Mouse (Mus musculus) intestine, embryonic 15.5 days (tissue): ENCODE measurements around the gene Zfp644. TPM values are rescaled to one million over a fixed set of nuclear protein-coding genes. Genes with fewer than 3 reads are reported as not detected.

Experiments
- ATAC-seq: fragments of 200-750 bp; cut with Nextera tagmentation; 2 replicates; pipeline ENCODE4 v1.8.0; 2017; ENCODE audit warnings: moderate TSS enrichment, moderate library complexity
- H3K27ac ChIP-seq: fragments of 300-500 bp; sonication (generic); 2 replicates; pipeline ENCODE4 v1.5.1; 2015; ENCODE audit warnings: mild to moderate bottlenecking, inconsistent platforms
- H3K27me3 ChIP-seq: fragments of 300-500 bp; sonication (generic); replicated peaks from 2 replicates; pipeline ENCODE4 v1.6.1; 2015; ENCODE audit warnings: inconsistent platforms
- H3K36me3 ChIP-seq: fragments of 300-500 bp; sonication (generic); 2 replicates; pipeline ENCODE4 v1.6.1; 2015; ENCODE audit warnings: inconsistent platforms
- H3K4me1 ChIP-seq: fragments of 300-500 bp; sonication (generic); replicated peaks from 2 replicates; pipeline ENCODE4 v1.6.1; 2015; ENCODE audit warnings: inconsistent platforms
- H3K4me2 ChIP-seq: fragments of 300-500 bp; sonication (generic); replicated peaks from 2 replicates; pipeline ENCODE4 v1.6.1; 2015; ENCODE audit warnings: mild to moderate bottlenecking, inconsistent platforms
- H3K4me3 ChIP-seq: fragments of 300-500 bp; sonication (generic); replicated peaks from 2 replicates; pipeline ENCODE4 v1.5.1; 2015; ENCODE audit warnings: inconsistent platforms
- H3K9ac ChIP-seq: fragments of 300-500 bp; sonication (generic); 2 replicates; pipeline ENCODE4 v1.6.1; 2015; ENCODE audit warnings: inconsistent platforms
- H3K9me3 ChIP-seq: fragments of 300-500 bp; sonication (generic); 2 replicates; pipeline ENCODE4 v1.6.1; 2016; ENCODE audit warnings: inconsistent platforms
- WGBS: fragments of 180-500 bp; shearing (Covaris S2); methylation state at CpG from one replicate; pipeline ENCODE4 v1.1.7; 2015; 5-methylcytosine and 5-hydroxymethylcytosine counted together
- polyA plus RNA-seq: library from polyadenylated mRNA; unstranded; fragments of >200 nt; fragmentation: Nextera tagmentation; extraction: Ambion mirVana; gene quantifications from 2 replicates; pipeline ENCODE4 v1.2.1, GENCODE M21; 2015

Gene Zfp644
- polyA plus RNA-seq, 1 experiment from 2014 or later = 55.7 TPM

DNA sequence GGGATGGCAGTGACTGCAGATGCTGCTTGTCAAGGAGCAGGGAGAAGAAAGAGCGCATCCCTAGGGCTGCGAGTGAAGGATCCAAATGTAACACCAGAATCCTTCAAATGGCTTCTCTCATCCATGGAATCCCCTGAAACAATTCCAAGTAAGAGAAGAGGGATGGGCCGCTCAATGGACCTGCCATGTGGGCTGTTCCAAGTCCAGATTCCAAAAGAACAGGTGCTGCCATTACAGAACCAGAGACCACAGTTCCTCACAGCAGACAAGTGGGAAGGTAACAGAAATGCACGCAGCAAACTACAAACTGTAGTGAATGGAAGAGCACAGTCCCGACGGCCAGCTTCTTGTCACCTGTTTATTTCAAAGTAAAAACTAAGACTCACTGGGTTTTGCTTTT lies 76.6 kb downstream of the Zfp644 start:
- Histone ChIP-seq H3K4me3 (no peak overlapping the region), H3K36me3 (peaks cover 6% of the 10 kb centered on the region; the same call in 1 of the 2 replicates), H3K27ac (no peak overlapping the region), H3K9ac (no peak overlapping the region), H3K4me2 (no peak overlapping the region), H3K4me1 (no peaks in the 10 kb centered on the region), H3K9me3 (no peaks in the 10 kb centered on the region), H3K27me3 (no peaks in the 10 kb centered on the region)
- WGBS = 90% methylated on average over 6 of the region's 6 CpGs
- ATAC-seq = no peak

DNA sequence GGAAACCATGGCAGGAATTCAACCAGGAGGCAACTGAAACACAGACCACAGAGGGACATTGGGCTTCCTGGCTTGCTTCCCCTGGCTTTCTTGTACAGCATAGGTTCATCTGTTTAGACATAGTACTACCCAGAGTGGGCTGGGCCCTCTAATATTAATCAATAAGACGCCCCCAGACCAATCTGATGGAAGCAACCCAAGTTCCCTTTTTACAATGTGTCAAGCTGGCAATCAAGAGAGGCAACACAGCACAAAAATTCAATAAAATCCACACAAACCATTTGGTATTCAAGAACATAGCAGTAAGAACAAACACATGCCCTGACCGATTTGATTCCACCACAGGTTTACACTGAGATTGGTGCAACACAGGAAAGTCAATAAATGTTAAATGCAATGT lies 82.1 kb downstream of the Zfp644 start:
- 89% methylated on average over 2 of the region's 2 CpGs for WGBS
- H3K4me2 ChIP-seq = no peak overlapping the region
- ATAC-seq = no peak

DNA sequence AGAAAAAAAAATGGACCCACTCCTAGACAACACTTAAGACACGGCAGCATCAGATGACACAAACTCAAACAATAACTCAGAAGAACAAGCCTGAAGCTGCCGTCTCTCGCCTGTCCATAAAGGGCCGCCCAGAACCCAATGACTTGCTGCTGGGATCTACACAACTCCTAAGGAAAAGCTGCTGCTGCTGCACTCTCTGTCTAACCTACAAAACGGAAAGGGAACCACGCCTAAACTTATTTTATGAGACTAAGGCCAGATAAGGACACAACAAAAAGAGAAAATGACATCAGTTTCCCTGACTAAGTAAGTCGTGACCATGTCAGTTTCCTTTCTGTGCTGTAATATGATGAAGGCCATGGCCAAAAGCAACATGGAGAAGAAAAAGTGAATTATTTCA lies 82.5 kb downstream of the Zfp644 start:
- Histone ChIP-seq H3K27ac (no peak overlapping the region), H3K4me3 (no peak overlapping the region), H3K4me2 (no peak overlapping the region), H3K4me1 (no peaks in the 10 kb centered on the region), H3K36me3 (no peaks in the 10 kb centered on the region), H3K9me3 (no peaks in the 10 kb centered on the region), H3K27me3 (no peaks in the 10 kb centered on the region), H3K9ac (no peak overlapping the region)
- WGBS = 75% methylated on average over 7 of the region's 7 CpGs
- no peak for ATAC-seq

More for the DNA sequence above, 82.1 kb downstream of the Zfp644 start:
- Histone ChIP-seq H3K27ac (no peak overlapping the region), H3K9ac (no peak overlapping the region), H3K27me3 (no peaks in the 10 kb centered on the region), H3K36me3 (no peaks in the 10 kb centered on the region), H3K4me1 (no peaks in the 10 kb centered on the region), H3K4me3 (no peak overlapping the region), H3K9me3 (no peaks in the 10 kb centered on the region)

DNA sequence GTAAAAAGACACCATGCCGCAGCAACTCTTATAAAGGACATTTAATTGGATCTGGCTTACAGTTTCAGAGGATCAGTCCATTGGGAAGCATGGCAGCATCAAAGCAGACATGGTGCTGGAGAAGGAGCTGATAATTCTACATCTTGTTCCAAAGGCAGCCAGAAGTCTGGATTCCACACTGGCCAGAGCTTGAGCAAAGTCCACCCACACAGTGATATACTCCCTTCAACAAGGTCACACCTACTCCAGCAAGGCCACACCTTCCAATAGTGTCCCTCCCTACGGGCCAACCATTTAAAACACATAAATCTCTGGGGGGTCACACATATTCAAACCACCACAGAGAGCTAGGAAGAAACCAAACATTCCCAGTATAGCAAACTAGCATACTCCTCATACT lies 84.9 kb downstream of the Zfp644 start:
- Histone ChIP-seq H3K4me3 (no peak overlapping the region), H3K4me1 (no peaks in the 10 kb centered on the region), H3K27ac (no peak overlapping the region), H3K4me2 (no peak overlapping the region), H3K9ac (no peak overlapping the region), H3K27me3 (no peaks in the 10 kb centered on the region), H3K36me3 (no peaks in the 10 kb centered on the region), H3K9me3 (no peaks in the 10 kb centered on the region)
- peak; percentile 58 for ATAC-seq
- 85% methylated on average over 2 of the region's 2 CpGs for WGBS

DNA sequence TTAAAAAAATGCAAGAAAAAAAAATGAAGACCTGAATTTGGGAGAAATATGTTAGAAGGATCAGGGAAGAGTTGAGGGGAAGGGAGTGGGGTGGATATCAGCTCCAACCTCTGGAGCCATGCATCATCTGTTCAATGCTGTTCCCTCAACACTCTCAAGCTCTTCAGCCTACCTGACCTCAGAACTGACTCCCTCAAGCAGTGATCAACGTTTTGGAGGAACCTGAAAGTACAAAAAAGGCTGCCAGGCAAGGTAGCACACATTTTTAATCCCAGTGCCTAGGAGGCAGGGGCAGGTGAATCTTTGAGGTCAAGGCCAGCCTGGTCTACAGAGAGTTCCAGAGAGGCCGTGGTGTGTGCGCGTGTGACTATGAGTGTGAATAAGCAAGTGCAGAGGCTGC lies 88.3 kb downstream of the Zfp644 start, which contains the start of gene Gm17304:
Gene Gm17304 (plus strand): TSS at position 301 of the 400 bp plus-strand sequence.
- H3K9me3 ChIP-seq = no peaks in the 10 kb centered on the region
- no peak within 1 kb of the TSS for H3K4me3 ChIP-seq
- ATAC-seq = no peak
- H3K36me3 ChIP-seq = no peaks in the 10 kb centered on the region
- H3K27me3 ChIP-seq = no peaks in the 10 kb centered on the region
- H3K4me2 ChIP-seq = no peak within 1 kb of the TSS
- no peaks in the 10 kb centered on the region for H3K4me1 ChIP-seq
- 80% methylated on average over 4 of the region's 4 CpGs for WGBS
- H3K27ac ChIP-seq = no peak within 1 kb of the TSS
- H3K9ac ChIP-seq = no peak within 1 kb of the TSS

DNA sequence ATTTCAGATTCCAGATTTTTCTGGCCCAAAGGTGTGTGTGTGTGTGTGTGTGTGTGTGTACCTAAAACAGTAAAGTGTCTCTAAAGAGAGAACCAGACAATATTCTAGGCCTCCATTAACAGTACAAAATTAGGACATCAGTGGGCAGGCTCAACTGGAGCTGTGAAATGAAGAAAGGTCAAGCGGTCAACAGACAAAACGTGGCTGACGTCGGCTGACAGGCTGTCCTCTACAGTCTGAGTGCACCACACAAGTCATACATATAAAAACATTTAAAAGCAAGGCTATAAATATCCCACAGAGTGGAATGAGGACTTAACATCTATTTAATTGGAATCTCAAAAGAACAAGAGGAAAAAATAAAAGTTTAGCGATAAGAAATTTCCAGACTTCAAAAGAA lies 90.0 kb downstream of the Zfp644 start:
- no peaks in the 10 kb centered on the region for H3K9me3 ChIP-seq
- H3K27me3 ChIP-seq = no peaks in the 10 kb centered on the region
- ATAC-seq = no peak
- H3K27ac ChIP-seq = no peak overlapping the region
- no peak overlapping the region for H3K4me3 ChIP-seq
- no peaks in the 10 kb centered on the region for H3K36me3 ChIP-seq
- WGBS = 81% methylated on average over 5 of the region's 5 CpGs
- H3K4me2 ChIP-seq = no peak overlapping the region
- no peaks in the 10 kb centered on the region for H3K4me1 ChIP-seq
- H3K9ac ChIP-seq = no peak overlapping the region

DNA sequence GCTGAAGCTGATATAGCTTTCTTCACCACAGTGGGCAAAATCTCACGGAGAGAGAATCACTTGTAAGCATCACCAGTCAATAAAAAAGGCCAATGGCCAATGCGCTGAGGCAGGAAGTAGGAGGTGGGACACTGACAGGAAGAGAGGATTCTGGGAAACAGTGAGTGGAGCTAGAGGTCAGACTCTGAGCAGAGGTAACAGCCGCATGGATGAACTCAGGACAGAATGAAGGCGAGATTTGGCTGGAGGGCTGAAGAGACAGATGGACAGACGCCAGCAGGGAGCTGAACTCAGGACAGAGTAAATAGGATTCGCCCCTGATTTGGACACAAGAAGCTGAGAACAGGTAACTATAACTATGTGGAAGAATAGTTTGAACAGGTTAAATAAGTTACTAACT lies 92.0 kb downstream of the Zfp644 start:
- Histone ChIP-seq H3K27ac (no peak overlapping the region), H3K36me3 (no peaks in the 10 kb centered on the region), H3K9ac (no peak overlapping the region), H3K9me3 (no peaks in the 10 kb centered on the region), H3K4me2 (no peak overlapping the region), H3K27me3 (no peaks in the 10 kb centered on the region), H3K4me1 (no peaks in the 10 kb centered on the region), H3K4me3 (no peak overlapping the region)
- WGBS = 86% methylated on average over 6 of the region's 6 CpGs
- no peak for ATAC-seq

DNA sequence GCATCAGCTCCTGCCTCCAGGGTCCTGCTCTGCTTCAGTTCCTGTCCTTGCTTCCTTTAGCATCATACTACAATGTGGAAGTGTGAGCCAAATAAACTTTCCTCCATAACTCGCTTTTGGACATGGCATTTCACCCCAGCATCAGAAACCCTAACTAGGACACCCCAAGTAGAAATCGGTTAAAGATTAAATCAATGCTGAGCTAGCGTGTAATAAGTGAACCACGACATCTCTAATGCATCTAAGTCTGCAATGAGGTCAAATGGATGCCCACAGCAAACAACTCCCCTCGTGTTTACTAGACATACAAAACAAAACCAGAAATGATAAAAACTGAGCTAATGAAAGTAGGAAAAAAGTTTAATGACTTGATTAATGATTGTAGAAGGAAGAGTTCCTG lies 92.7 kb downstream of the Zfp644 start:
- 90% methylated on average over 5 of the region's 5 CpGs for WGBS

DNA sequence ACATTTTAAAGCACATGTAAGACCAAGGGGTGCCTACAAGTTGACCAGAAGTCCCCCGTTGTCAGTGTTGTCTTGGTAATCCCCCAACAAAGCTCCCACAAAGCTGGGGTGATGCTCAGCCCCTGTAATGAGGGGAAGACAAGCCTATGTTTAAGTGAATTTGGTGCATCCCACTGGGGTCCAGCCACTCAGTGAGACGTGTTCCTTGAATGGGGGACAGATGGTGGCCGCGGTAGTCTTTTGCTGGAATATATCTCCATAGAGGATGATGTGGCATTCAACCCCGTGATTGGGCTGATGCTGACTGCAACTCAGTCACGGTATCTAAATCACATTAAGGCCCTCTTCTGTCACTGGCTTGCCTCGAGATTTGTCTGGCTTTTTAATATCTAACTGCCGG lies 97.6 kb downstream of the Zfp644 start:
- H3K9ac ChIP-seq = no peak overlapping the region
- no peaks in the 10 kb centered on the region for H3K27me3 ChIP-seq
- no peak overlapping the region for H3K4me2 ChIP-seq
- no peaks in the 10 kb centered on the region for H3K9me3 ChIP-seq
- ATAC-seq = no peak
- H3K4me3 ChIP-seq = no peak overlapping the region
- H3K36me3 ChIP-seq = no peaks in the 10 kb centered on the region
- WGBS = 86% methylated on average over 8 of the region's 8 CpGs
- no peak overlapping the region for H3K27ac ChIP-seq
- no peaks in the 10 kb centered on the region for H3K4me1 ChIP-seq

More for the DNA sequence above, 92.7 kb downstream of the Zfp644 start:
- no peaks in the 10 kb centered on the region for H3K27me3 ChIP-seq
- H3K4me1 ChIP-seq = no peaks in the 10 kb centered on the region
- no peaks in the 10 kb centered on the region for H3K9me3 ChIP-seq
- no peak overlapping the region for H3K4me2 ChIP-seq
- no peak for ATAC-seq
- H3K9ac ChIP-seq = no peak overlapping the region
- H3K4me3 ChIP-seq = no peak overlapping the region
- no peak overlapping the region for H3K27ac ChIP-seq
- H3K36me3 ChIP-seq = no peaks in the 10 kb centered on the region

DNA sequence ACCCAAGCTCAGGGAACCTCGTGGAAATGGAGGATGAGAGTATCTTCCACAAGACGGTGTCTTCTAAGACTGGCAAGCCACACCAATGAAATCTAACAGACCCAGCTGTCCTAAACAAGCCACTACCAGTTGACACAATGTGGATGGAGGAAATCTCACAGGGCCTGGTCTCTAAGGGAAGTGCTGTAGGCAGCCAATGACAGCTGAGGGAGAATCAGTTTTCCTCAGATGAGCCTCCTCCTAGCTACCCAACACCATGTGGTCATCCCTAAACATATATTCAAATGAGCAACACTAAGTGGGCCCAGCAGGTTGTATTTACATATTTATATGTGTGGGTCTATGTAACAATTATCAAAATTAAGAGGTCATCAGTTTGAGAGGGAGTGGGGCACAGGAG lies 99.6 kb downstream of the Zfp644 start:
- Histone ChIP-seq H3K4me1 (no peaks in the 10 kb centered on the region), H3K4me2 (no peak overlapping the region), H3K36me3 (no peaks in the 10 kb centered on the region), H3K27me3 (no peaks in the 10 kb centered on the region), H3K9me3 (no peaks in the 10 kb centered on the region), H3K9ac (no peak overlapping the region), H3K4me3 (no peak overlapping the region), H3K27ac (no peak overlapping the region)
- WGBS = 85% methylated on average over 2 of the region's 2 CpGs
- no peak for ATAC-seq

DNA sequence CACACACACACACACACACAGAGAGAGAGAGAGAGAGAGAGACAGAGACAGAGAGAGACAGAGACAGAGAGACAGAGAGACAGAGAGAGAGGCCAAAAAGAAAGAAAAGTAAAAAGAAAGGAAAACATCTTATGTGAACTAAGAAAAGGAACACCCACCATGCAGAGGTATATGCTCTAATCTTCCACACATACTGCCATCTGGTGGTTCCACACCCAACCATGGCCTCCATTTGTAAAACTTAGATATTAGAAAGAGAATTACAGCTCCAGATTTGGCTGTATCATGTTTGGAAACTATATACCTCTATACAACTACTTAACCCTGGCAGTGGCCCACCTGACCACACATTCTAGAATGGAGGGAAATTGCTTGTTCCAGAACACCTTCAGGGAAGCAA lies 102.7 kb downstream of the Zfp644 start:
- Histone ChIP-seq H3K4me2 (no peak overlapping the region), H3K27me3 (no peaks in the 10 kb centered on the region), H3K36me3 (peaks cover 3% of the 10 kb centered on the region; the same call in 1 of the 2 replicates), H3K4me1 (no peaks in the 10 kb centered on the region), H3K9ac (no peak overlapping the region), H3K9me3 (no peaks in the 10 kb centered on the region), H3K4me3 (no peak overlapping the region), H3K27ac (no peak overlapping the region)
- no peak for ATAC-seq

DNA sequence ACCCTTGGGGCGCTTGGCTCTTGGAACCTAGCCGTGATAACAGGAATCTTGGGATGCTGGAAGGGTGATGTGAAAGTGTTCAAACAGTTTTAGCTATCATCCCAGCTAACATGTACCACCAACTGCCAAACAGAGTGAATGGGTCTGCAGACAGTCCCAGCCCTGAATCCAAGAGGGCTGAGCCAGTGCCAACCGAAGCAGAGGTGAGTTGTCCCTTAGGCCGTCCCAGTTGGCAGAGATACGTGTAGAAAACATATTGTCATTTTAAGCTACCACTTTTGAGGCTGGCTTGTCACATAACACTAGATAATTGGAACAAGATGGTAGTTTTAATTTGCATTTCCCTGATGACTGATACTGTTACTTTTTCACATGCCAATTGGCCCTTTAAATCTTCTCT lies 106.4 kb downstream of the Zfp644 start:
- H3K9me3 ChIP-seq = no peaks in the 10 kb centered on the region
- H3K27ac ChIP-seq = no peak overlapping the region
- H3K4me3 ChIP-seq = no peak overlapping the region
- peaks cover 3% of the 10 kb centered on the region; the same call in 1 of the 2 replicates for H3K36me3 ChIP-seq
- no peak overlapping the region for H3K9ac ChIP-seq
- 93% methylated on average over 5 of the region's 5 CpGs for WGBS
- H3K4me2 ChIP-seq = no peak overlapping the region
- no peaks in the 10 kb centered on the region for H3K4me1 ChIP-seq
- no peak for ATAC-seq
- no peaks in the 10 kb centered on the region for H3K27me3 ChIP-seq

DNA sequence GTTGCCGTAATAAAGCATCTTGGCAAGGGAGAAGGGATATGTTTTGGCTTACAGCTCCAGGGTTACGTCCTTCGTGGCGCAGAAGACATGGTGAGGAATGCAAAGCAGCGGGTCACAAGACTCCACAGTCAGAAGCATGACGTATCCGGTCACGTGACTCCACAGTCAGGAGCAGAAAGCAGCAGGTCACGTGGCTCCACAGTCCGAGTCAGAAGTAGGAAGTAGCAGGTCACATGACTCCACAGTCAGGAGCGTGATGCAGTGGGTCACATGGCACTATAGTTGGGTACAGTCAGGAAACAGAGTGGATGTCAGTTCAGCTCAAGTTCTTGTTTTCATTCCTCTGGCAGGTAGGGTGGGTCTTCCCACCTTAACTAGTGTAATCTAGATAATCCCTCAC lies 107.4 kb downstream of the Zfp644 start:
- no peak overlapping the region for H3K4me3 ChIP-seq
- H3K9me3 ChIP-seq = no peaks in the 10 kb centered on the region
- no peak overlapping the region for H3K27ac ChIP-seq
- no peak overlapping the region for H3K9ac ChIP-seq
- WGBS = 89% methylated on average over 11 of the region's 11 CpGs
- H3K4me2 ChIP-seq = no peak overlapping the region
- H3K27me3 ChIP-seq = no peaks in the 10 kb centered on the region
- ATAC-seq = no peak
- H3K36me3 ChIP-seq = peaks cover 3% of the 10 kb centered on the region; the same call in 1 of the 2 replicates
- H3K4me1 ChIP-seq = no peaks in the 10 kb centered on the region
